Mouse (Mus musculus) heart, postnatal 0 days (tissue): ENCODE measurements around the gene Apopt1. TPM values are rescaled to one million over a fixed set of nuclear protein-coding genes. Genes with fewer than 3 reads are reported as not detected.

Experiments used
- ATAC-seq: fragments of 200-750 bp; cut with Nextera tagmentation; 2 replicates; pipeline ENCODE4 v1.8.0; 2017; ENCODE audit warnings: low read depth, moderate number of reproducible peaks, moderate library complexity; ENCODE audit not compliant: insufficient read depth
- DNase-seq: peaks from one replicate; pipeline ENCODE4 v3.0.0-alpha.2; 2016; ENCODE audit warnings: low spot score
- H3K27ac ChIP-seq: fragments of 300-500 bp; sonication (generic); 2 replicates; pipeline ENCODE4 v1.5.1; 2014; ENCODE audit warnings: low read depth, mild to moderate bottlenecking
- H3K27me3 ChIP-seq: fragments of 300-500 bp; sonication (generic); 2 replicates; pipeline ENCODE4 v1.6.1; 2014; ENCODE audit warnings: low read length, mixed read lengths; ENCODE audit not compliant: control insufficient read depth, insufficient read depth
- H3K36me3 ChIP-seq: fragments of 300-500 bp; sonication (generic); replicated peaks from 2 replicates; pipeline ENCODE4 v1.6.1; 2014; ENCODE audit warnings: low read length, mixed read lengths; ENCODE audit not compliant: control insufficient read depth, insufficient read depth
- H3K4me1 ChIP-seq: fragments of 300-500 bp; sonication (generic); 2 replicates; pipeline ENCODE4 v1.6.1; 2014; ENCODE audit warnings: antibody characterized with exemption; ENCODE audit not compliant: control insufficient read depth, insufficient read depth
- H3K4me2 ChIP-seq: fragments of 300-500 bp; sonication (generic); 2 replicates; pipeline ENCODE4 v1.6.1; 2014; ENCODE audit warnings: low read depth, mild to moderate bottlenecking, low read length, moderate library complexity
- H3K4me3 ChIP-seq: fragments of 300-500 bp; sonication (generic); 2 replicates; pipeline ENCODE4 v1.5.1; 2014; ENCODE audit warnings: low read depth, low read length
- H3K9ac ChIP-seq: fragments of 300-500 bp; sonication (generic); replicated peaks from 2 replicates; pipeline ENCODE4 v1.6.1; 2014; ENCODE audit warnings: low read depth, low read length, mixed read lengths
- H3K9me3 ChIP-seq: fragments of 300-500 bp; sonication (generic); replicated peaks from 2 replicates; pipeline ENCODE4 v1.6.1; 2016; ENCODE audit warnings: low read length; ENCODE audit not compliant: control insufficient read depth
- CTCF ChIP-seq: IDR thresholded peaks from 2 replicates; pipeline ENCODE4 v1.5.1; 2016; ENCODE audit warnings: antibody characterized with exemption, control low read depth, low read depth
- EP300 ChIP-seq: IDR thresholded peaks from 2 replicates; pipeline ENCODE4 v1.6.1; 2016; ENCODE audit warnings: antibody characterized with exemption, low read depth
- WGBS: fragments of 180-500 bp; shearing (Covaris S2); extraction: QIAGEN DNeasy Blood & Tissue Kit; methylation state at CpG from one replicate; pipeline ENCODE4 v1.1.7; 2014; 5-methylcytosine and 5-hydroxymethylcytosine counted together
- polyA plus RNA-seq: library from polyadenylated mRNA; unstranded; fragments of >200 nt; fragmentation: Nextera tagmentation; extraction: Ambion mirVana; gene quantifications from 2 replicates; pipeline ENCODE4 v1.2.1, GENCODE M21; 2015
- total RNA-seq: library from RNA; depleted of rRNA; stranded (reverse); fragments of >200 nt; gene quantifications from 2 replicates; pipeline ENCODE4 v1.2.3, GENCODE M21; 2014; ENCODE audit warnings: low replicate concordance

The Apopt1 gene
- total and polyA plus RNA-seq, 2 experiments from 2014 or later: 18.5 to 58.9 TPM

DNA sequence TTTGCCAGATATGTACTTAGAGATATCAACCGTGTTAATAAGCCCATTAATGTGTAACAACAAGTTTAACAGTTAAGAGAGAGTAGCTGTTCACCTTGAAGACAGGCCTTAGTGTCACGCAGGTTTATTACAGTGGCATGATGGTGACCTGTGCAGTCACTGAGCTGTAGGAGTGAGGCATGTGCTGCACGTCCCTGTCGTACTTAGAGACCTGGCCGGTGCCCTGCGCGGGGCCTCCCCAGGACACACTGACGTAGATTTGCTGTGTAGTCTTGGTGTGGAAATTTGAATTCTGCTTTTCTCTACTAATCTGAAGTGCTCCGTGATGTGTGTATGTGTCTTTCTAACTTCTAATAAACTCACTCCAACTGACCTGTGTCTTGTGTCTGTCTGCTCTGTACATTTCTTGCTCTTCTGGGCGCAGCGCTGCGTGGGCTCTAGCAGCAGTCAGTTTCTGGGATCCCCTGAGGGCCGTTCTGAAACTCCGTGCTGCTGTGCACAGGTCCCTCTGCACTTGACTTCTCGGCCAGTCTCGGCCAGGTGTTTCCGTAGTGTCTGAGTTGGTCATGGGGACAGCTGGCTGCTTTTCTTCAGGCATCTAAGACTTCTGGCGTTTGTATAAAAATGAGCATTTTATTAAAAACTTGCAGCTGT is 81.6 kb downstream of the Apopt1 start:
- H3K9me3 ChIP-seq: no peaks in the 10 kb centered on the region
- H3K27ac ChIP-seq: peak overlapping the region; percentile 73
- peak; percentile 10; the same call in 1 of the 2 replicates for ATAC-seq
- H3K4me2 ChIP-seq: no peak overlapping the region
- H3K9ac ChIP-seq: no peak overlapping the region
- TF ChIP-seq EP300: no peak
- TF ChIP-seq CTCF: no peak
- no peak for DNase-seq
- H3K36me3 ChIP-seq: peaks cover 78% of the 10 kb centered on the region
- H3K4me1 ChIP-seq: no peaks in the 10 kb centered on the region
- no peak overlapping the region for H3K4me3 ChIP-seq
- H3K27me3 ChIP-seq: no peaks in the 10 kb centered on the region
- 83% methylated on average over 18 of the region's 18 CpGs for WGBS

GRCm38 (mm10) chr12:111795180-111795895 is 82.3 kb downstream of the Apopt1 start:
- TF ChIP-seq CTCF (no peak), EP300 (no peak; the same call in 1 of the 2 replicates)
- H3K9me3 ChIP-seq: no peaks in the 10 kb centered on the region
- H3K27ac ChIP-seq: peak overlapping the region; percentile 43; the same call in 1 of the 2 replicates
- peaks cover 75% of the 10 kb centered on the region for H3K36me3 ChIP-seq
- DNase-seq: peak; percentile 21
- H3K27me3 ChIP-seq: no peaks in the 10 kb centered on the region
- H3K4me1 ChIP-seq: no peaks in the 10 kb centered on the region
- no peak overlapping the region for H3K4me2 ChIP-seq
- no peak overlapping the region for H3K9ac ChIP-seq
- ATAC-seq: peak; percentile 32; the same call in 1 of the 2 replicates
- 86% methylated on average over 28 of the region's 28 CpGs for WGBS
- no peak overlapping the region for H3K4me3 ChIP-seq

DNA sequence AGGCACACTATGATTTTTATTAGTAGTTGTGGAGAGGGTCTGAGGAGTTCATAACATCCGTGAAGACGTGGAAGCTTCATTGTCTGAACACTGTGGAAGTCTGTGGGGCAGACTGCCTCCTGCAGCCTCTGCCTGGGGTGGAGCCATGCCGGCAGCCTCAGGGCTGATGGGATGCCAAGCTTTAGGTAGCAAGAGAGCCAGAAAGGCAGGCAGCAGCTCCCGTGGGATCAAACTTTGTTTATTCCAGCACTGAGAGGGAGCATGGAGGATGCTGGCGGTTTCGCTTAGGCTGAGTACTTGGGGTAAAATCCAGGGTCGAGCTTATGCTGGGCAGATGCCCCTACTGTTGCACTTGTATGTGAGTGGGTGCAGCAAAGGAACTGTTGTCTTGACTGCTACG is 84.2 kb downstream of the Apopt1 start:
- WGBS: 83% methylated on average over 8 of the region's 8 CpGs
- DNase-seq (no peak), ATAC-seq (no peak)
- TF ChIP-seq CTCF: no peak
- no peak for TF ChIP-seq EP300
- Histone ChIP-seq H3K4me1 (0 out of 2 replicates have a peak, but pooled peaks cover 4% of the 10 kb centered on the region), H3K4me3 (no peak overlapping the region), H3K9ac (no peak overlapping the region), H3K9me3 (no peaks in the 10 kb centered on the region), H3K27ac (no peak overlapping the region), H3K36me3 (peaks cover 69% of the 10 kb centered on the region), H3K4me2 (no peak overlapping the region), H3K27me3 (no peaks in the 10 kb centered on the region)

GRCm38 (mm10) chr12:111798493-111798892 is 85.4 kb downstream of the Apopt1 start:
- Histone ChIP-seq H3K9me3 (no peaks in the 10 kb centered on the region), H3K4me2 (no peak overlapping the region), H3K4me1 (0 out of 2 replicates have a peak, but pooled peaks cover 4% of the 10 kb centered on the region), H3K27ac (no peak overlapping the region), H3K4me3 (no peak overlapping the region), H3K9ac (no peak overlapping the region), H3K36me3 (peaks cover 70% of the 10 kb centered on the region), H3K27me3 (no peaks in the 10 kb centered on the region)
- no peak for TF ChIP-seq CTCF
- TF ChIP-seq EP300: no peak
- no peak for DNase-seq
- WGBS: 86% methylated on average over 13 of the region's 13 CpGs
- no peak for ATAC-seq

DNA sequence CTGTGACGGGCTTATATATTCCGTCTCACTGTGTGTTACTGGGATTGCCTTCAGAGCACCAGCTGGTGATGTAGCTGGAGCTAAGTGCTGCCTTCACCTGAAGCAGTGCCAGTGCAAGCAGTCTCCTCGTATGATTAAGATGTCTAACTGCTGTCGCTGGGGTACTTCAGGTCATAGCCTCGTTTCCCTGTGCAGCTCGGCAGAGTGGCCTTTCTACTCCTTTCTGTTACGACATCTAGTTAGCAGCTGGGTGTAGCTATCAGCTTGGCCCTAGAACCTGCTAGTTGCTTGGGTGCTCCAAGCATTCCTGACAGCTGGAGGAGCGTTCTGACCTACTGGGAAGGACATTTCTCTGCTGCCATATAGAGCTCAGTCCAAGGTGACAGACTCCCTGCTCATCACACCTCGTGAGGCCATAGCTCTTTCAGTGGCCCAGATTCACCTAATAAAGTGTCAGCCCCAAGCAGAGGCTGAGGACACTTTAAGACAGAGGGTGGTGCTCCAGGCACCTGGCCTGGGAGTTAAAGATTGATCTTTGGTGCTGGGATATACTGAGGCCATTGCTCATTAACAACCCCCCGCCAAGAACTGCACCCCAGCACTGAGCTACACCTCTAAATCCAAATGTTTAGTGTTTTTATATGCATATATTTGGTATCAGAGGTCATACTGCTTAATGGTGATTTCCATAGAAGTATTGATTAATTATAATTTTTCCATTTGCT is 87.6 kb downstream of the Apopt1 start:
- Histone ChIP-seq H3K36me3 (peaks cover 71% of the 10 kb centered on the region), H3K4me2 (no peak overlapping the region), H3K4me3 (no peak overlapping the region), H3K27me3 (no peaks in the 10 kb centered on the region), H3K9me3 (no peaks in the 10 kb centered on the region), H3K27ac (peak overlapping the region; percentile 70), H3K4me1 (0 out of 2 replicates have a peak, but pooled peaks cover 4% of the 10 kb centered on the region), H3K9ac (no peak overlapping the region)
- no peak for TF ChIP-seq CTCF
- no peak for TF ChIP-seq EP300
- WGBS: 53% methylated on average over 10 of the region's 10 CpGs
- ATAC-seq: peak; percentile 80
- peak; percentile 55 for DNase-seq
